Mouse (Mus musculus) thymus, adult 2 months (tissue): ENCODE data around the gene Napsa.

Source experiments
- CTCF ChIP-seq: fragments of 200-500 bp; IDR thresholded peaks from 2 replicates; pipeline ENCODE4 v1.5.1; 2012; ENCODE audit warnings: mild to moderate bottlenecking, control low read depth, low read length, moderate library complexity, borderline replicate concordance; ENCODE audit not compliant: control insufficient read depth, poor library complexity, insufficient read depth; ENCODE audit errors: extremely low read depth
- POLR2A ChIP-seq: fragments of 200-500 bp; IDR thresholded peaks from 2 replicates; pipeline ENCODE4 v1.6.1; 2012; ENCODE audit warnings: mild to moderate bottlenecking, low read length, control low read depth, moderate library complexity; ENCODE audit not compliant: control insufficient read depth, poor library complexity, insufficient read depth; ENCODE audit errors: extremely low read depth

GRCm38 (mm10) chr7:44534242-44534641 lies 37.9 kb upstream of the Napsa start:
- TF ChIP-seq CTCF (no peak), POLR2A (no peak)
